Mouse (Mus musculus): ENCODE results near the gene Olfr1175-ps.

DNA sequence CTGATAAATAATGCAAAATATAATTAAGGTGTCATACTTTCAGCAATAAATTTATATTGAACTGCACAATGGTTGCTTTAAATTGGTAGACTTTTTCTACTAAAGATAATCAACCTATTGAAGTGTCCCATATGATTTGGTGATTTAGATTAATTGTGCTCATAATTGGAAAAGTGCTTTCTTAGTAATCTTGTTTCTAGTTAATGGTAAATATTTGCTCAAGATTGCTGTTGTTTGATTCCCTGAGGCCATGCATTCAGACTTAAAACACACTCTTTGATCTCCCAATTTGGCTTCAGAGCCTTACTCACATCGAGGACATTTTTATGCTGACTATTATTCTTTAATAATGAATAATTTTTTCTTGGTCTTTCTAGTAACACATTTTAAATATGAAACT is 9.4 kb upstream of the Olfr1175-ps start, which contains the start of gene Olfr1176:
- TF ChIP-seq CTCF (IDR thresholded peaks at IDR 0.05; ENCODE audit: extremely low read depth, insufficient read length, insufficient replicate concordance, low read depth, low read length): no peak
- TF ChIP-seq POLR2A (IDR thresholded peaks at IDR 0.05; ENCODE audit: low read depth, low read length): no peak

Data from small intestine, adult 2 months (tissue).